Mouse (Mus musculus) small intestine, adult 2 months (tissue): ENCODE measurements around the gene Mcm10. TPM values are rescaled to one million over a fixed set of nuclear protein-coding genes. Genes with fewer than 3 reads are reported as not detected.
A peak's percentile ranks its signal among the peaks of the same experiment; 100 is the strongest.

Experiments
- H3K27ac ChIP-seq: fragments of 200-500 bp; 2 replicates; pipeline ENCODE4 v1.5.1; 2012; ENCODE audit warnings: low read depth, low read length, control low read depth, inconsistent platforms; ENCODE audit not compliant: insufficient read depth
- H3K27me3 ChIP-seq: fragments of 200-500 bp; 2 replicates; pipeline ENCODE4 v1.6.1; 2012; ENCODE audit warnings: mild to moderate bottlenecking, moderate library complexity, low read length, inconsistent platforms; ENCODE audit not compliant: control insufficient read depth, insufficient read depth
- H3K36me3 ChIP-seq: fragments of 200-500 bp; 2 replicates; pipeline ENCODE4 v1.6.1; 2012; ENCODE audit warnings: mild to moderate bottlenecking, low read length, control low read depth, inconsistent platforms; ENCODE audit not compliant: control insufficient read depth, insufficient read depth
- H3K4me1 ChIP-seq: fragments of 200-500 bp; 2 replicates; pipeline ENCODE4 v1.6.1; 2012; ENCODE audit warnings: low read length, inconsistent platforms, mixed read lengths; ENCODE audit not compliant: control insufficient read depth, insufficient read depth, insufficient read length
- H3K4me3 ChIP-seq: fragments of 200-500 bp; 2 replicates; pipeline ENCODE4 v1.5.1; 2012; ENCODE audit warnings: low read depth, mild to moderate bottlenecking, control low read depth, inconsistent platforms, low read length, moderate library complexity
- CTCF ChIP-seq: fragments of 200-500 bp; IDR thresholded peaks from 2 replicates; pipeline ENCODE4 v1.5.1; 2012; ENCODE audit warnings: low read depth, mild to moderate bottlenecking, control low read depth, inconsistent platforms, low read length, moderate library complexity, mixed read lengths; ENCODE audit not compliant: insufficient replicate concordance, insufficient read length; ENCODE audit errors: extremely low read depth
- POLR2A ChIP-seq: fragments of 200-500 bp; IDR thresholded peaks from 2 replicates; pipeline ENCODE4 v1.6.1; 2012; ENCODE audit warnings: low read depth, mild to moderate bottlenecking, control low read depth, inconsistent platforms, low read length, moderate library complexity
- WGBS: fragments of 180-500 bp; shearing (Covaris S2); methylation state at CpG from one replicate; pipeline ENCODE4 v1.1.7; 2018; 5-methylcytosine and 5-hydroxymethylcytosine counted together
- polyA plus RNA-seq: library from polyadenylated mRNA; depleted of rRNA; stranded (reverse); fragments of >200 nt; gene quantifications from 2 replicates; pipeline ENCODE4 v1.2.3, GENCODE M21; 2012

The Mcm10 gene
- polyA plus RNA-seq, 1 experiment: 9.1 TPM

DNA sequence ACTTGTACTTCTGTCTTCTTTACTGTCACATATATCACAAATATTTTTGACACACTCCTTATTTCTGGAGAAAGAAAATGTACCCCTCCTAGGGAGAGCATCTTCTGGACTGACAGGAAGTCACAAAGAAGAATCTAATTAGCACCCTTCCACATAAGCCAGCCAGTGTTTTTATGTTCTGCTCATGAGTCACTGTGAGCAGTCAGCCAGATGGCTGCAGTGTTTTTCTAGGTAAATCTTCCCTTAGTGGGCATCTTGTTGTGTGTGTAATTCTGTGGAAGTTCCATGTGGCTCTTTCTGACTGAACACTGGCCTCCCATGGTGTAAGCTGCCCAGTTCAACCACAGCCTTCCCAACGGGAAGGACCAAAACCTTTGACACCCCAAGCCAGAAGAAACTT is 7.1 kb upstream of the Mcm10 start:
- Histone ChIP-seq H3K27ac (no peak overlapping the region), H3K4me1 (no peaks in the 10 kb centered on the region), H3K4me3 (no peak overlapping the region), H3K36me3 (peaks cover 33% of the 10 kb centered on the region), H3K27me3 (no peaks in the 10 kb centered on the region)
- TF ChIP-seq POLR2A (no peak), CTCF (no peak)
- 88% methylated on average over 1 of the region's 1 CpGs for WGBS

DNA sequence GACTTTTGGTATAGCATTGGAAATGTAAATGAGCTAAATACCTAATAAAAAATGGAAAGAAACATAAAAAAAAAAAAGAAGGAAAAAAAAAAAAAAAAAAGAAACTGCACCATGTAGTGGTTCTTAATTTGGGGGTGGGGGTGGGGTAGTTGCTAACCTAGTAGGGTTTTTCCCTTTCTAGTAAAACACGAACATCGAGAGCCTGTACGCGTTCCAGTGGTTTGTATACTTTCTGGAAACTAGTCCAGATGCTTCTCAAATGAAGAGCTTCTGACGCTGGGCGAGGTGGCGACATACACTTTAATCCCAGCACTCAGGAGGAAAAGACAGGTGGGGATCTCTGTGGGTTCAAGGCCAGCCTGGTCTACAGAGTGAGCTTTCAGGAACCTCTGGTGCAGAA is 4.3 kb upstream of the Mcm10 start:
- H3K4me1 ChIP-seq: peaks cover 2% of the 10 kb centered on the region; the same call in 1 of the 2 replicates
- 90% methylated on average over 7 of the region's 7 CpGs for WGBS
- TF ChIP-seq POLR2A (no peak), CTCF (no peak)
- H3K27me3 ChIP-seq: no peaks in the 10 kb centered on the region
- peaks cover 19% of the 10 kb centered on the region for H3K36me3 ChIP-seq
- H3K4me3 ChIP-seq: no peak overlapping the region
- no peak overlapping the region for H3K27ac ChIP-seq

DNA sequence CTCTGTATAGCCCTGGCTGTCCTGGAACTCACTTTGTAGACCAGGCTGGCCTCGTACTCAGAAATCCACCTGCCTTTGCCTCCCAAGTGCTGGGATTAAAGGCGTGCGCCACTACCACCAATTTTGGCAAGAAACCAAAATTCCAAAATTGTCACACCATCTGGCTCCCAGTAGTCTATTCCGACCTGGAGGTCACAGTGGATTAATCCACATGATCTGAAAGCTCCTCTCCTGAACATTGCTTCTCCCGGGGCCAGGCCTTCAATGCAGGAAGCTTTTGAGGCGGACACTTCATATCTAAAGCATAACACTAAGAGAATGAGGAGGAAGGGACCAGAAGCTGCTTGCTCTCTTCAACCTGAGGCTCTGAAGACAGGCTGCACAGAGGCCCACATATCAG is 2.9 kb upstream of the Mcm10 start:
- WGBS: 89% methylated on average over 6 of the region's 6 CpGs
- no peak for TF ChIP-seq CTCF
- no peak for TF ChIP-seq POLR2A
- H3K27me3 ChIP-seq: no peaks in the 10 kb centered on the region

DNA sequence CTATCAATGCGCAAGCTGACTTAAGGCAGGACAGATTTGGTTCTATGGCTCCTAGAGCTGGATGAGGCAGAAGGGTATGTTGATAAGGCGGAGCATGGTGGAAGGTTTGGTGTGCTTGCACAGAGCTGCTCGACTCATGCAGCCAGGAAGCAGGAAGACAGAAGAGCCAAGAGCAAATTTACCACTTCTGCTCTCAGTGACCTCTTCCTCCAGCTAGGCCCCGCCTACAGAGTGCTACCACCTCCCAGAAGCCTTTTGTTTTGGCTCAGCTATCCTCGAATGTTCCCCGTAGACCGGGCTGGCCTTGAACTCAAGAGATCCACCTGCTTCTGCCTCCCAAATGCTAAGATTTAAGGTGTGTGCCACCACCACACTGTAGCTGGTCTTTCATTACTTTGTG is 2.0 kb upstream of the Mcm10 start:
- TF ChIP-seq CTCF (no peak), POLR2A (no peak)
- peaks cover 3% of the 10 kb centered on the region for H3K36me3 ChIP-seq
- no peaks in the 10 kb centered on the region for H3K27me3 ChIP-seq
- no peak overlapping the region for H3K27ac ChIP-seq
- no peak overlapping the region for H3K4me3 ChIP-seq
- WGBS: 56% methylated on average over 7 of the region's 7 CpGs
- peaks cover 3% of the 10 kb centered on the region; the same call in 1 of the 2 replicates for H3K4me1 ChIP-seq

More for the DNA sequence above, 2.9 kb upstream of the Mcm10 start:
- Histone ChIP-seq H3K27ac (no peak overlapping the region), H3K36me3 (peaks cover 8% of the 10 kb centered on the region), H3K4me3 (no peak overlapping the region), H3K4me1 (peaks cover 3% of the 10 kb centered on the region; the same call in 1 of the 2 replicates)

DNA sequence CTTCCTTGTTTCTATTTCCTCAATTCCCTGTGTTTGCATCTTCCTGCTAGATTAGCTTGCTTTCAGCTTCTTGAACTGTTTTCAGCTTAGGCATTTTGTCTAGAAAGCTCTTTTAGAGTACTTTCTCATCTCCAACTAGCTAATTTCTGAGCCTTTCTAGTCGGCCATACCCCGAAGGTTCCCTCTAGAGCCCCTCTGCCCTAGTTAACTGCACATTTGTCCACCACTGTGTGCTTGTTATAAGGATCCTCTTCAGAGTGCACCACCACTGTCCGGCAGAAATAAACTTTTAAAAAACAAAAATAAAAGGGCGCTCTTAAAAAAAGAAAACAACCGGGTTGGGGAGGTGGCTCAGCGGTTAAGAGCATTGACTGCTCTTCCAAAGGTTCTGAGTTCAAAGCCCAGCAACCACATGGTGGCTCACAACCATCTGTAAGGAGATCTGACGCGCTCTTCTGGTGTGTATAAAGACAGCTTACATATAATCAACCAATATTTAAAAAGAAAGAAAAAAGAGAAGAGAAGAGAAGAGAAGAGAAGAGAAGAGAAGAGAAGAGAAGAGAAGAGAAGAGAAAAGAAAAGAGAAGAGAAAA is 597 bp downstream of the Mcm10 start:
- peak overlapping the region; percentile 76 for H3K4me3 ChIP-seq
- peaks cover 15% of the 10 kb centered on the region for H3K36me3 ChIP-seq
- TF ChIP-seq CTCF (no peak), POLR2A (no peak)
- no peaks in the 10 kb centered on the region for H3K27me3 ChIP-seq
- 3% methylated on average over 8 of the region's 8 CpGs for WGBS
- peaks cover 10% of the 10 kb centered on the region; the same call in 1 of the 2 replicates for H3K4me1 ChIP-seq
- peak overlapping the region; percentile 60; the same call in 1 of the 2 replicates for H3K27ac ChIP-seq

DNA sequence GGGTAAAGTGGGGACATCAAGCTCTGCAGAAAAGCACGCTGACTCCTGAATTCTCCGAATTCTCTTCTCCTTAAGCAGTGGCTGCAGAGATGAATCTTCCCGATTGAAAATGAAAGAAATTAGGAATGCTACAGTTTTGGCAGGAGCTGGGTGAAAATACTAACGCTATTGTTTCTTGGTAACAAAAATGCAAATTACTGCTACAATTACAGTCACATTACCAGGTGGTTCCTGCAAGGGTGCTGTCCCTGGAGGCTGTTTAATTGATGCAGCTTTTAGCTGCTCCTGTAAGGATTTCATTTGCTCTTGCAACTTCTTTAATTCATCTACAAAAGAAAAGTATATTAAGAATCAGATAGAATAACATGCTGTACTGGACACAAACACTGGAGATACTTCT is 5.5 kb downstream of the Mcm10 start:
- peaks cover 16% of the 10 kb centered on the region for H3K4me1 ChIP-seq
- TF ChIP-seq CTCF (no peak), POLR2A (no peak)
- WGBS: 88% methylated on average over 4 of the region's 4 CpGs
- H3K27ac ChIP-seq: no peak overlapping the region
- peaks cover 28% of the 10 kb centered on the region for H3K36me3 ChIP-seq
- no peak overlapping the region for H3K4me3 ChIP-seq
- no peaks in the 10 kb centered on the region for H3K27me3 ChIP-seq

DNA sequence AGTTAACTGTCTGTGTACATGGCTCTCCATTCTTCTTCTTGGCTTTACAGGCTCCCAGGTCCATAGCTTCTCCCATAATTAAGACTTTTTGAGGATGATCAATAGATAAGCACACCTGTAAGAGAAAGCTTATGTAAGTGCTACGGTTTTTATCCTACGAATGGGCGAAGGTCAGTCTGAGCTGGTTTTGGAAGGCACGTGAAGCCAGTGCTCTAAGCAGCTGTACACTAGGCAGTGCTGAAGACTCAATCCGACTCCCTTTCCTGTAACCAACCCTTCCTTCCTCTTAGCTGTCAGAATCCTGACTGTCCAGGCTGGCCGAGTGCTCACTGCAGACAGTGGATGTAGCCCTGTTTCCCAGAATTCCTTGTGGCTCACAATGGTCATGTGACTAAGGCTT is 11.3 kb downstream of the Mcm10 start:
- TF ChIP-seq POLR2A: no peak
- no peak for TF ChIP-seq CTCF
- Histone ChIP-seq H3K27me3 (no peaks in the 10 kb centered on the region), H3K4me1 (peaks cover 13% of the 10 kb centered on the region), H3K36me3 (peaks cover 28% of the 10 kb centered on the region), H3K4me3 (no peak overlapping the region), H3K27ac (no peak overlapping the region)
- 78% methylated on average over 6 of the region's 6 CpGs for WGBS
